Mouse (Mus musculus) CH12F3 (cell line): ENCODE measurements around the gene Olfr1270.
"Not testable (repeated sequence)": the region's sequence is repeated elsewhere in the genome, so short reads cannot be mapped to it uniquely, and the experiment has no call there.

Experiments used
- in situ Hi-C: fragments of 300-500 bp; cut with MboI; formaldehyde crosslinking; loops from 2 replicates; pipeline ENCODE4 v1.14.3; 2020; ENCODE audit warnings: low sequenced_read_pairs

Gene Olfr1270

DNA sequence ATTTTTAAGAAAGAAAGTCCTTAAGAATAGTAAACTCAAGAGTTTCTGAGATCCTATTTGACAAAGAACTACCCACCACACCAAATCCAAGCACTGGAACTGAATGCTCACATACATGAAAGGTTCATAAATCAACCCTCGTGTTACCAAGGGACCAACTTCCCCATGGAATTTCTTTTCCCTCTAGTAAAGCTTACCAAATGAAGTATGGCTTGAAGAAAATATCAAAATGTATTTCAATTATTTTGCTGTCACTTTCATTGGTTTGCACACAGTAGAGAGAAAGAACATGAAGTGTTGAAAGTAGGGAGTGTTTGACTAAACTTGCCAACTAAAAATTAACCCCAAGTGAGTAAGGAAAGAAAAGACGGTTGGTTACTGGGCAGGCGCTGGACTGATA lies at the start of gene Olfr1270:
Olfr1270 (minus strand) TSS at position 101 of the 400 bp plus-strand sequence.
- in situ Hi-C loops = no loop called here

DNA sequence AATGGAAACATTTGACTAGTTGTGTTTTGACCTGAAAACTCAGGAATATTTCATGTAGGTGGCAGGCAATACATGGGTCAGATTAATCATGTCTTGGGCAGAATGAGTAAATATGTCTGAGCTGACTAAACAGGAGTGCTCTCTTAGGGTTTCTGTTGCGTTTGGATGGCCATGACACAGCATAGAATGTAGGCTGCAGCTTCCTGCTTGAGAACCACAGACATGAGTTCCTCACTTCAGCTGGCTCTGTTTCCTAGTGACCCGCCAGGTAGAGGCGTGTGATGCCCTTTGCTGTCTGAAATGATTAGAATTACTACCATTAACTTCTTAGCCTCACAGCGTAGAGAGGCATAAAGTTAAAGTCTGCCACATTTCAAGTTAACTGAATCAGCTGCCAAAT lies 46.7 kb upstream of the Olfr1270 start:
- in situ Hi-C loops = not testable (repeated sequence)

DNA sequence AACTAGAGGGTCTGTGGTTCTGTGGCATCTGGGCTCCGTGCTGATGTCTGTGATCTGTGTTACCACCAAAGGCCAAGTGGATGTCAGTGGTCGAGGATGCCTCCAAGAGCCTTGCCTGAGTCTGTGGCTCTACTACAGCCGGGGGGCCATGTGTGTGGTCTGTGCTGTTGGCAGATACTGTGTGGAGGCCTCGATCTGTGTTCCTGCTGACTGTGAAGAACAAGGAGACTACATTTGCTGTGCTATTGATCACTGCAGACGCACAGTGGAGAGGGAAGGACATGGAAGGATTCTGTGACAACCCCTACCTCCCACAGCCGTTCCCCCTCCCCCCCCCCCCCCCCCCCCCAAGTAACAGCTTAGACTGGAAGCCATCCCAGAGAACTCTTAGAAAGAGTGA lies 42.4 kb upstream of the Olfr1270 start:
- in situ Hi-C loops = not testable (repeated sequence)

DNA sequence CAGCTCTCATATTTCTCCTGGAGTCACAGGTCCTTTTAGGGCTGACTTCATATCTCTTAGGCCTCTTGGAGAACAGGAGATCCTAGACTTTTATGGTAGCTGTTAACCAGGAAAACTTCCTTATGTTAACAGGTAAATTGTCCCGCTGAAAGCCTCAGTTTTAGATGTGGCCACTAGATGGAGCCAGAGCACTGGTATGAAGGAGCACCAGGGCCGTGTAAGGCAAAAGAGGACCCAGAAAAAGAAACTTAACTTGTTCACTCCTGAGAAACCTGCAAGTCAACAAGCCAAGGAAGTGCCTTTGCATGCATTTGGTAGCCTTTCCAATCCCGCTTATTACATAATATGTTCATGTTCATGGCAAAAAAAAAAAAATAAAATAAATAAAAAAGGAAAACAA lies 41.9 kb upstream of the Olfr1270 start:
- in situ Hi-C loops = not testable (repeated sequence)

DNA sequence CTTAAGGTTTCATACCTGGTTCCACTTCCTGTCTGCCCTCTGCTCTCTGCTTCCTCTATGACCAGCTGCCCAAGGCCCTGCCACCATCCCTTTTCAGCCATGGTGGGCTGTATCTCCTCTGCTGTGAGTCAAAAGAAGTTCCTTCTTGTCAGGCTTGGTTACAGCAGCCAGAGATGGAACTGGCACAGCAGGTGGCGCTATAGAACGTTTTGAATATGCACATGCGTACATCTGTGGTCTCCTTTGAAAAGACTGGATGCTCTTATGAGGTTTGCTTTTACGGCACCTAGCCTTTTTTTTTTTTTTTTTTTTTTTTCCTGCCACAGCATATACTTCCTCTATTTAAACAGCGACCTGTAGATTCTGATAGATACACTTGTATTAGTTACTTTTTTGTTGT lies 34.2 kb upstream of the Olfr1270 start:
- in situ Hi-C loops = not testable (repeated sequence)

DNA sequence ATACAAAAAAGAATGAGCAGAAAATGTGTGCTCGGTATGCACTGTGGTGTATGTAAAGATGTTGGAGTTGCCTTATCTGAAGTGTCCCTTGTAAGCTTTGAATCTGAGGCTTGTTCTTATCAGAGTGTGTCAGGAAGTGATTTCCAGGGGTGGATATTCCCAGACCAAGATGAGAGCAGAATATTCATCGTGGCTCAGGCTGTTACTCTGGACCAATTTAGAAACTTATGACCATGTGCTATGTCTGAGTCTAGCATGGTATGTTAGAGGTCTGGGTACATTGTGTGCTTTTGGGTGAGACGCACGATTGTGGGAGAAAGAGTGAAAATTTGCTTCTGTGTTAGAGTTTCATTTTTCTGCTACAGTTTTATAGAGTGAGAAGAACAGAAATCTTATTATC lies 33.2 kb upstream of the Olfr1270 start:
- in situ Hi-C loops = not testable (repeated sequence)

DNA sequence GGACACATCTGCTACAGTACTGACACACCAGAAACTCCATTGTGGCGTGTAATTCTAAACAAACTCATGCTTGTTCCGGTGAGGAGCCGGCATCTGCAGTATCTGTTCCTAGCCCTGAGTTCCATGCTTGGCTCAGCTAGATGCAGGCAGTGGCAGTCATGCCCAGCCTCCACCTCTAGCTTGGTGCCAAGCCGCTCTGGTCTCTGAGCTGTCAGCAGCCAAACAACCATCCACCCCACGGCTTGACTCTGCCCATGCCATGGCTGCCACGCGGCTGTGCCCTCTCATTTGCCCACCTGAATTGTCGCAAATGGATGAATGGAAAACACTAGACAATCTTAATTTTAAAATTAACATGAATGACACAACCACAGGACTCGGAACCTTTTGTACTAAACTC lies 1.0 kb upstream of the Olfr1270 start:
- in situ Hi-C loops = no loop called here

DNA sequence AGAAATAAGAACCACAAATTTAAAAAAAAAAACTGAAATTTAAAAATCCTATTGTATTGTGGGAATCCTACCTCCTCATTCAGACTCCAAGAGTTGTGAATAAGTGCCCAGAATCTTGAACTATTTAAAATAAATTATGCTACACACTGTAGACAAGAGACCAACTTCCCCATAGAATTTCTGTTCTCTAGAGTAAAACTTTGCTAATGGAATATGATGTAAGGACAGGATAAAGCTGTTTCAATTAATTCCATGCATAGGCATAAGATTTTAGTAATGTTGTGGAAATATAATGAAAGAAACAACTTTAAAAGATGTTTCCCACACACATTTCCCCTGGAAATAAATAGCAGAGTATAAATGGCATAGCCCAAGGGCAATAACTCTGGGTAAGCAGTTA lies 10.7 kb downstream of the Olfr1270 start, which contains the start of gene Olfr32:
Olfr32 (minus strand) TSS at position 101 of the 400 bp plus-strand sequence.
- in situ Hi-C loops = no loop called here

DNA sequence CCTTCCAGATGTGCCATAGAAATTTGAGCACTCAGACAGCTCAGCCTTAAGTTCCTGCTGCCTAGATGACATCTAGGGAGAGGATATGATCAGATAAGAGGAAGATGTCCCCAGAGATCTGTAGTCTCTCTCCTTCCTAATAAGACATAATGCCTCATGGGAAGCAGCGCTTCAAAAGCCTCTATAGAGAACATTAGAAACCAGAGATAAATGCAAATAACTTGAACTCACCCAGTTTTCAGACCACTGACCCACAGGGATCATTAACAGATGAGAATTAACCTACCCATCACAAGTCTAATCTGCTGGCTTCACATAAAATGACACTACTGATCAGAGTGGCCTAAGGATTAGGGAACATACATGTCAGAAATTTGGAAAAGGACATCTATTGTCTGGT lies 31.6 kb downstream of the Olfr1270 start, which contains the start of gene Olfr1269:
Olfr1269 (minus strand) TSS at position 101 of the 400 bp plus-strand sequence.
- in situ Hi-C loops = no loop called here
